33 mouse cellular contexts compared by ENCODE assay signal in the genomic region with DNA sequence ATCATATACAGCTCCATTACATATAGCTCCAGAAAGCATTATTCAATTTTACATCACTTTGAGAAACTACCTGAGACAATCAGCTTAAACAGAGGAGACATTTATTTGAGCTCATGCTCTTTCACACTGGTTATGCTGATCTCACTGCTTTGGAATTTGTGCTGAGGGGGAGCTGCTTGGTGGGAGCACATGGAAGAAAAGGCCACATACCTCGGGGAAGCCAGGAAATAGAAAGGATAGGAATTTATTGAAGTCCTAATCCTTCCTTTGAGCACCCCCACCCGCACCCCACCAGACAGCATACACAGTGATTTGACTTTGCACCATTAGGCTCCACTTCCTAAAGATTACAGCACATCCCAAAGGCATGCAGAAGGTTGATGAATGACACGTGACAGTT.
DNase-seq lines count a peak whose midpoint lies in the region; ATAC-seq and TF ChIP-seq lines count a peak whose summit lies in the region.
"Had no signal": no experiment of that assay in that cellular context is flagged by ENCODE, and none has a peak within 500 bp of the region (broad histone marks: within the 10 kb centered on the region; RNA-seq: fewer than 3 reads in every experiment).

No protein-coding gene starts in this region.

- peak; percentile 9 for DNase-seq in embryo, embryonic 10.5 days (ENCODE audit: low spot score)
- DNase-seq in embryo, embryonic 10 days (ENCODE audit: low spot score) = no peak
- peak; percentile 75 for DNase-seq in heart, embryonic 10.5 days (ENCODE audit: low spot score)
- DNase-seq in heart, adult 8-10 months (ENCODE audit: low spot score) = no peak
- DNase-seq in 3T3-L1 (ENCODE audit: low read depth, low spot score) = peak; percentile 70
- peak; percentile 27 for DNase-seq in brain, embryonic 14.5 days (ENCODE audit: low read depth)
- no peak for DNase-seq in liver, postnatal 0 days
- DNase-seq in adrenal gland, postnatal 25 days = no peak
- DNase-seq: adrenal gland, adult 8-10 months; cerebellum, adult 11-12 months; cerebellum, adult 9-11 months; gastrocnemius, postnatal 10 days; heart, postnatal 10 days; kidney, adult 18-20 months; lung, adult 18-20 months; lung, postnatal 14 days; right cerebral cortex, adult 18-20 months; thymus, adult 18-20 months; thymus, postnatal 25 days had no signal

- no peak overlapping the region for H3K4me2 ChIP-seq in liver, postnatal 0 days (ENCODE audit: low read depth, low read length)
- H3K4me2 ChIP-seq: forebrain, embryonic 12.5 days; heart, embryonic 13.5 days; hindbrain, embryonic 15.5 days; kidney, embryonic 15.5 days; limb, embryonic 13.5 days; liver, embryonic 12.5 days; neural tube, embryonic 12.5 days had no signal

- H3K36me3 ChIP-seq in heart, embryonic 10.5 days = no peaks in the 10 kb centered on the region
- no peaks in the 10 kb centered on the region for H3K36me3 ChIP-seq in liver, postnatal 0 days (replicated peaks; ENCODE audit: insufficient read depth, low read length)
- H3K36me3 ChIP-seq: forebrain, embryonic 12.5 days; G1E; heart, embryonic 13.5 days; hindbrain, embryonic 10.5 days; hindbrain, embryonic 15.5 days; kidney, embryonic 15.5 days; limb, embryonic 13.5 days; liver, embryonic 12.5 days; midbrain, embryonic 10.5 days; neural tube, embryonic 12.5 days had no signal

- no peaks in the 10 kb centered on the region for H3K9me3 ChIP-seq in heart, embryonic 10.5 days
- no peaks in the 10 kb centered on the region for H3K9me3 ChIP-seq in liver, postnatal 0 days (ENCODE audit: low read length)
- H3K9me3 ChIP-seq: forebrain, embryonic 12.5 days; heart, embryonic 13.5 days; hindbrain, embryonic 10.5 days; hindbrain, embryonic 15.5 days; kidney, embryonic 15.5 days; limb, embryonic 13.5 days; liver, embryonic 12.5 days; midbrain, embryonic 10.5 days; neural tube, embryonic 12.5 days had no signal

- H3K27ac ChIP-seq in heart, embryonic 10.5 days = no peak overlapping the region
- no peak overlapping the region for H3K27ac ChIP-seq in liver, postnatal 0 days (ENCODE audit: low read depth)
- H3K27ac ChIP-seq: forebrain, embryonic 12.5 days; heart, embryonic 13.5 days; hindbrain, embryonic 10.5 days; hindbrain, embryonic 15.5 days; kidney, embryonic 15.5 days; limb, embryonic 13.5 days; liver, embryonic 12.5 days; midbrain, embryonic 10.5 days; neural tube, embryonic 12.5 days; stomach, postnatal 0 days had no signal

- H3K27me3 ChIP-seq in heart, embryonic 10.5 days (ENCODE audit: insufficient read depth, poor library complexity, severe bottlenecking) = no peaks in the 10 kb centered on the region
- no peaks in the 10 kb centered on the region for H3K27me3 ChIP-seq in liver, postnatal 0 days (ENCODE audit: insufficient read depth, low read length)
- H3K27me3 ChIP-seq: forebrain, embryonic 12.5 days; heart, embryonic 13.5 days; hindbrain, embryonic 15.5 days; kidney, embryonic 15.5 days; limb, embryonic 13.5 days; liver, embryonic 12.5 days; neural tube, embryonic 12.5 days had no signal

- TF ChIP-seq EP300 in liver, postnatal 0 days (IDR thresholded peaks at IDR 0.05; ENCODE audit: low read depth) = no peak

- no peak overlapping the region for H3K4me3 ChIP-seq in heart, embryonic 10.5 days
- no peak overlapping the region for H3K4me3 ChIP-seq in liver, postnatal 0 days (ENCODE audit: low read depth, low read length)
- H3K4me3 ChIP-seq: erythroblast, embryonic 14.5 days; forebrain, embryonic 12.5 days; heart, embryonic 13.5 days; hindbrain, embryonic 10.5 days; hindbrain, embryonic 15.5 days; kidney, embryonic 15.5 days; limb, embryonic 13.5 days; liver, embryonic 12.5 days; midbrain, embryonic 10.5 days; myocyte; neural tube, embryonic 12.5 days had no signal

- no peak for ATAC-seq in liver, postnatal 0 days
- ATAC-seq: activated CD4-positive, CD25-positive, alpha-beta regulatory T cell, adult 4 months; liver, embryonic 12.5 days had no signal

- no peaks in the 10 kb centered on the region for H3K4me1 ChIP-seq in heart, embryonic 10.5 days
- no peaks in the 10 kb centered on the region for H3K4me1 ChIP-seq in liver, postnatal 0 days (ENCODE audit: insufficient read depth)
- H3K4me1 ChIP-seq: forebrain, embryonic 12.5 days; hindbrain, embryonic 10.5 days; hindbrain, embryonic 15.5 days; kidney, embryonic 15.5 days; liver, embryonic 12.5 days; neural tube, embryonic 12.5 days had no signal

- no peak for TF ChIP-seq POLR2A in brain, embryonic 14.5 days (IDR thresholded peaks at IDR 0.05; ENCODE audit: borderline replicate concordance, extremely low read depth, insufficient read depth, insufficient read length, poor library complexity, severe bottlenecking)

- TF ChIP-seq CTCF in brain, embryonic 14.5 days (IDR thresholded peaks at IDR 0.05; ENCODE audit: borderline replicate concordance, extremely low read depth, insufficient read depth, insufficient read length) = no peak
- TF ChIP-seq CTCF in liver, postnatal 0 days (IDR thresholded peaks at IDR 0.05; ENCODE audit: low read depth) = no peak

- 39% methylated on average over 3 of the region's 3 CpGs for WGBS in heart, embryonic 10.5 days
- WGBS in liver, postnatal 0 days (ENCODE audit: insufficient replicate concordance) = 44% methylated on average over 3 of the region's 3 CpGs

- H3K9ac ChIP-seq in liver, postnatal 0 days (replicated peaks) = no peak overlapping the region
- H3K9ac ChIP-seq: forebrain, embryonic 12.5 days; heart, embryonic 13.5 days; hindbrain, embryonic 15.5 days; kidney, embryonic 15.5 days; limb, embryonic 13.5 days; liver, embryonic 12.5 days; neural tube, embryonic 12.5 days had no signal

Comparison
In these comparisons a context has a peak if more than half of its experiments do, and no peak if none do; other contexts are left out.
1. DNase-seq: peak in embryo, embryonic 10.5 days (single experiment), heart, embryonic 10.5 days (single experiment), 3T3-L1 (single experiment) and brain, embryonic 14.5 days (single experiment); none in embryo, embryonic 10 days (single experiment), heart, adult 8-10 months (single experiment), liver, postnatal 0 days (single experiment) and adrenal gland, postnatal 25 days (single experiment).